Mouse (Mus musculus) neural tube, embryonic 15.5 days (tissue): ENCODE data around the gene Gm17349. TPM values are rescaled to one million over a fixed set of nuclear protein-coding genes. Genes with fewer than 3 reads are reported as not detected.

ENCODE experiments used
- polyA plus RNA-seq: library from polyadenylated mRNA; unstranded; fragments of >200 nt; fragmentation: Nextera tagmentation; extraction: Ambion mirVana; gene quantifications from 2 replicates; pipeline ENCODE4 v1.2.1, GENCODE M21; 2015

Gene Gm17349
- polyA plus RNA-seq, 1 experiment from 2014 or later: not detected

Other genes with a start within 250 kb of the Gm17349 start
- 12.4 and 13.0 TPM in 2 replicates for gene Nckap5l, start 247.7 kb downstream of the Gm17349 start, polyA plus RNA-seq
- gene Bcdin3d, start 230.8 kb downstream of the Gm17349 start, polyA plus RNA-seq: 17.0 and 19.0 TPM in 2 replicates
- gene Faim2, start 177.3 kb downstream of the Gm17349 start, polyA plus RNA-seq: 50.7 and 57.5 TPM in 2 replicates
- not detected in 2 replicates for gene Aqp2, start 126.4 kb downstream of the Gm17349 start, polyA plus RNA-seq
- gene Aqp5, start 114.7 kb downstream of the Gm17349 start, polyA plus RNA-seq: 1.00 and 3.7 TPM in 2 replicates
- gene Aqp6, start 104.1 kb downstream of the Gm17349 start, polyA plus RNA-seq: 0.64 and 0.72 TPM in 2 replicates
- 59.4 and 84.9 TPM in 2 replicates for gene Racgap1, start 53.8 kb downstream of the Gm17349 start, polyA plus RNA-seq
- gene Asic1, start 35.1 kb downstream of the Gm17349 start, polyA plus RNA-seq: 59.3 and 68.9 TPM in 2 replicates
- 80.2 and 91.5 TPM in 2 replicates for gene Smarcd1, start 3.4 kb downstream of the Gm17349 start, polyA plus RNA-seq
- 4.5 and 5.2 TPM in 2 replicates for gene Gpd1, start 12.0 kb upstream of the Gm17349 start, polyA plus RNA-seq
- 178 and 182 TPM in 2 replicates for gene Cox14, start 20.1 kb upstream of the Gm17349 start, polyA plus RNA-seq
- gene Cers5, start 67.4 kb upstream of the Gm17349 start, polyA plus RNA-seq: 82.2 and 92.1 TPM in 2 replicates
- 15.6 and 26.5 TPM in 2 replicates for gene Lima1, start 170.0 kb upstream of the Gm17349 start, polyA plus RNA-seq